Mouse (Mus musculus): ENCODE measurements around the gene Mdm2.
A peak's percentile ranks its signal among the peaks of the same experiment; 100 is the strongest.
"Not testable (repeated sequence)": the region's sequence is repeated elsewhere in the genome, so short reads cannot be mapped to it uniquely, and the experiment has no call there.

Mdm2 gene

GRCm38 (mm10) chr10:117710604-117711141 is at the start of gene Mdm2:
Gene Mdm2 (minus strand): TSS chr10:117710758.
- peak; percentile 89 for DNase-seq (ENCODE audit: low read depth, low spot score)

- no peak for DNase-seq (ENCODE audit: low read depth, low spot score)
Measured at GRCm38 (mm10) chr10:117759844-117760630, 49.5 kb upstream of the Mdm2 start.

- no peak for DNase-seq (ENCODE audit: low read depth, low spot score)
Measured at GRCm38 (mm10) chr10:117758749-117759727, 48.5 kb upstream of the Mdm2 start.

- not testable (repeated sequence) for DNase-seq (ENCODE audit: low read depth, low spot score)
Measured at GRCm38 (mm10) chr10:117758344-117758743, 47.8 kb upstream of the Mdm2 start.

GRCm38 (mm10) chr10:117757796-117758342 is 47.3 kb upstream of the Mdm2 start:
- DNase-seq (ENCODE audit: low read depth, low spot score), result no peak

- DNase-seq (ENCODE audit: low read depth, low spot score), result no peak
Measured at GRCm38 (mm10) chr10:117757259-117757658, 46.7 kb upstream of the Mdm2 start.

GRCm38 (mm10) chr10:117756784-117757183 is 46.2 kb upstream of the Mdm2 start:
- DNase-seq (ENCODE audit: low read depth, low spot score), result no peak

GRCm38 (mm10) chr10:117755799-117756467 is 45.4 kb upstream of the Mdm2 start:
- DNase-seq (ENCODE audit: low read depth, low spot score), result no peak

GRCm38 (mm10) chr10:117755086-117755798 is 44.7 kb upstream of the Mdm2 start:
- no peak for DNase-seq (ENCODE audit: low read depth, low spot score)

GRCm38 (mm10) chr10:117754609-117754940 is 44.0 kb upstream of the Mdm2 start:
- DNase-seq (ENCODE audit: low read depth, low spot score), result no peak

GRCm38 (mm10) chr10:117753711-117754608 is 43.4 kb upstream of the Mdm2 start:
- no peak for DNase-seq (ENCODE audit: low read depth, low spot score)

- DNase-seq (ENCODE audit: low read depth, low spot score), result no peak
Measured at GRCm38 (mm10) chr10:117752851-117753647, 42.5 kb upstream of the Mdm2 start.

GRCm38 (mm10) chr10:117752304-117752821 is 41.8 kb upstream of the Mdm2 start:
- DNase-seq (ENCODE audit: low read depth, low spot score), result no peak

GRCm38 (mm10) chr10:117751744-117752143 is 41.2 kb upstream of the Mdm2 start:
- no peak for DNase-seq (ENCODE audit: low read depth, low spot score)

GRCm38 (mm10) chr10:117751282-117751610 is 40.7 kb upstream of the Mdm2 start:
- DNase-seq (ENCODE audit: low read depth, low spot score), result no peak

- DNase-seq (ENCODE audit: low read depth, low spot score), result no peak
Measured at GRCm38 (mm10) chr10:117750529-117751281, 40.1 kb upstream of the Mdm2 start.

- DNase-seq (ENCODE audit: low read depth, low spot score), result no peak
Measured at GRCm38 (mm10) chr10:117749787-117750343, 39.3 kb upstream of the Mdm2 start.

All from ES-CJ7 (cell line).